Mouse (Mus musculus) midbrain, embryonic 13.5 days (tissue): ENCODE measurements around the gene Trio. TPM values are rescaled to one million over a fixed set of nuclear protein-coding genes. Genes with fewer than 3 reads are reported as not detected.
A peak's percentile ranks its signal among the peaks of the same experiment; 100 is the strongest.
"Not testable (repeated sequence)": the region's sequence is repeated elsewhere in the genome, so short reads cannot be mapped to it uniquely, and the experiment has no call there.

Source experiments
- ATAC-seq: fragments of 200-750 bp; cut with Nextera tagmentation; 2 replicates; pipeline ENCODE4 v1.8.0; 2017; ENCODE audit warnings: mild to moderate bottlenecking, moderate TSS enrichment, moderate library complexity
- H3K27ac ChIP-seq: fragments of 300-500 bp; sonication (generic); 2 replicates; pipeline ENCODE4 v1.5.1; 2015; ENCODE audit warnings: inconsistent platforms, mild to moderate bottlenecking, moderate library complexity
- H3K27me3 ChIP-seq: fragments of 300-500 bp; sonication (generic); 2 replicates; pipeline ENCODE4 v1.6.1; 2015; ENCODE audit warnings: mild to moderate bottlenecking, inconsistent platforms
- H3K36me3 ChIP-seq: fragments of 300-500 bp; sonication (generic); 2 replicates; pipeline ENCODE4 v1.6.1; 2015; ENCODE audit warnings: mild to moderate bottlenecking, inconsistent platforms
- H3K4me1 ChIP-seq: fragments of 300-500 bp; sonication (generic); replicated peaks from 2 replicates; pipeline ENCODE4 v1.6.1; 2015; ENCODE audit warnings: inconsistent platforms
- H3K4me2 ChIP-seq: fragments of 300-500 bp; sonication (generic); replicated peaks from 2 replicates; pipeline ENCODE4 v1.6.1; 2015; ENCODE audit warnings: moderate library complexity, mild to moderate bottlenecking, inconsistent platforms
- H3K4me3 ChIP-seq: fragments of 300-500 bp; sonication (generic); replicated peaks from 2 replicates; pipeline ENCODE4 v1.5.1; 2015; ENCODE audit warnings: mild to moderate bottlenecking, inconsistent platforms
- H3K9ac ChIP-seq: fragments of 300-500 bp; sonication (generic); replicated peaks from 2 replicates; pipeline ENCODE4 v1.6.1; 2015; ENCODE audit warnings: mild to moderate bottlenecking, inconsistent platforms
- H3K9me3 ChIP-seq: fragments of 300-500 bp; sonication (generic); 2 replicates; pipeline ENCODE4 v1.6.1; 2016; ENCODE audit warnings: mild to moderate bottlenecking, inconsistent platforms
- WGBS: fragments of 180-500 bp; shearing (Covaris S2); methylation state at CpG from one replicate; pipeline ENCODE4 v1.1.7; 2015; 5-methylcytosine and 5-hydroxymethylcytosine counted together
- polyA plus RNA-seq: library from polyadenylated mRNA; unstranded; fragments of >200 nt; fragmentation: Nextera tagmentation; extraction: Ambion mirVana; gene quantifications from 2 replicates; pipeline ENCODE4 v1.2.1, GENCODE M21; 2015

The Trio gene
- polyA plus RNA-seq, 1 experiment from 2014 or later = 37.9 TPM

DNA sequence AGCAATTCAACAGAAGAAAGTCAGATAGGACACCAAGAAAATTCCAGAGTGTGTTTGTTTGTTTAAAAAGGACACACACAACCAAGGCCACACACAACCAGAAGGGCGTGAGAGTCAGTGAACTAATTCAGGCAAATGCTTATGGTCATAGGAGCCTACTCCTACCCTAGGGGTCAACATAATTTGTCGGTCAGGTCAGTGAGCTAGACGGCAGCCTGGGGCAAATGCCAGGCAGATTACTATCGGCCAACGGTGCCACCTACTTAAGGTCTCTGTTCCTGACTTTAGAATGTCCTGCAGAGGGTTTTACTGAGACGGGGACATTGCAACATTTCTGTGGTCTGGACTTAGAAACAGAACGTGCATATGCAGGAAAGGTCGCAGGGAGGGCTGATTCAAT is 276.9 kb downstream of the Trio start:
- peaks cover 94% of the 10 kb centered on the region for H3K36me3 ChIP-seq
- H3K27ac ChIP-seq = no peak overlapping the region
- no peaks in the 10 kb centered on the region for H3K27me3 ChIP-seq
- peaks cover 6% of the 10 kb centered on the region; the same call in 1 of the 2 replicates for H3K4me1 ChIP-seq
- no peak overlapping the region for H3K4me2 ChIP-seq
- H3K4me3 ChIP-seq = no peak overlapping the region
- H3K9ac ChIP-seq = no peak overlapping the region
- no peak for ATAC-seq
- H3K9me3 ChIP-seq = no peaks in the 10 kb centered on the region
- 90% methylated on average over 8 of the region's 8 CpGs for WGBS

DNA sequence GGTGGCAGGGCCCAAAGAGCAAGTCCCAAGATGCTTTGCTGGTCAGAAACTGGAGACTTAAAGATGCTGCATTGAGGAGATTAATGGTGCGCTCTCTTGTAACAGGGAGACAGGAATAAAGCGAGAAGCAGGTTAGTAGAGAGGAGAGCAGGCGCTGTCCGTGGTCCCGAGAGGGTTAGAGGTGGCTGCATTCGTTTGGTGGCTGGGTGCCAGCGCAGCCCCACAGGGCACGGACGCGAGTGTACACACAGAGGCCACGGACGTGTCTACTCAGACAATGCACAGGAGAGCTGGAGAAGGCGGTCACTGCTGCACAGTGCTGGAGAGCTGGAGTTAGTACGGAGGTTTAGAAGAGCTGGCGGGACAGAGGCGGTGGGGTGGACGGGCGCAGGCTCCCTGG is 278.1 kb downstream of the Trio start:
- Histone ChIP-seq H3K4me2 (no peak overlapping the region), H3K36me3 (peaks cover 96% of the 10 kb centered on the region), H3K27ac (no peak overlapping the region), H3K4me1 (0 out of 2 replicates have a peak, but pooled peaks cover 2% of the 10 kb centered on the region), H3K9ac (no peak overlapping the region), H3K27me3 (no peaks in the 10 kb centered on the region), H3K4me3 (no peak overlapping the region), H3K9me3 (no peaks in the 10 kb centered on the region)
- ATAC-seq = peak; percentile 46; the same call in 1 of the 2 replicates
- WGBS = 91% methylated on average over 18 of the region's 18 CpGs

DNA sequence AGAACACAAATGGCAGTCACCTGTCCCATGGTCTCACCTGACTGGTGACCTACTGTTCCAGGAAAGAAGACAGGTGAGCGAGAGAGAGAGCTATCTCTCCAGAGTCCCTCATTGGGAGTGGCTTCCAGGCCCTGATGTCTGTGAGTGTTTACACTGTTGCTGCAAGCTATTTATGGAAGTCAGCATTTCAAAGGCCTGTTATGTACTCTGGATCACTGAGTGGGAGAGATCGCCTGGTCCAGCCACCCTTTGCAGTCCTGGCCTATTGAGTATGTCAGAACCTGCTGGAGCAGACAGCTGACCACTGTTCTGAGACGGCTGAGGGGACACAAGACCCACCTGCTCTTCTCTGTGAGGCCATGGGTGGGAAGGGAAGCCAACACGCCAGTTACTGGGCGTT is 280.7 kb downstream of the Trio start:
- H3K4me3 ChIP-seq = no peak overlapping the region
- H3K27ac ChIP-seq = no peak overlapping the region
- H3K4me2 ChIP-seq = no peak overlapping the region
- no peaks in the 10 kb centered on the region for H3K9me3 ChIP-seq
- peaks cover 93% of the 10 kb centered on the region for H3K36me3 ChIP-seq
- H3K27me3 ChIP-seq = no peaks in the 10 kb centered on the region
- no peak for ATAC-seq
- 92% methylated on average over 5 of the region's 5 CpGs for WGBS
- H3K4me1 ChIP-seq = no peaks in the 10 kb centered on the region
- H3K9ac ChIP-seq = no peak overlapping the region

DNA sequence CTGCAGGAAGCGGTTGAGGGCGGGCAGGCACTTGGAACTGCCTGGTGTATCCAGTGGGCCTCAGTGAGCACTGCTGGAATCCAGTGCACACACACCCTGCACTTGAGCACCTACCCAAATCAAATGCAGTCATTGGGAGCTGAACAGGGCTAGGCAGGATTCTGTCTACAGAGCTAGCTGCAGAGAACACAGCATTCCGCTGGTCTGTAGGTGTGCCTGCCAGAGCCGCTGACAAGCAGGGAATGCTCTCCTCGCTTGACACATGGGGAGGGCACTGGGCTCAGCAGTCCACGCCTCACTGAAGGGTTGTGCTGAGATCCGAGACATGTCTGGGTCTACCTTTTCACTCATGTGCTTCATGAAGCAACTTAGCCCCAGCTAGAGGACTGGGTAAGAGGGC is 285.6 kb downstream of the Trio start:
- no peaks in the 10 kb centered on the region for H3K27me3 ChIP-seq
- H3K4me2 ChIP-seq = no peak overlapping the region
- H3K4me1 ChIP-seq = no peaks in the 10 kb centered on the region
- 92% methylated on average over 7 of the region's 7 CpGs for WGBS
- no peaks in the 10 kb centered on the region for H3K9me3 ChIP-seq
- no peak overlapping the region for H3K4me3 ChIP-seq
- H3K9ac ChIP-seq = no peak overlapping the region
- H3K36me3 ChIP-seq = peaks cover 70% of the 10 kb centered on the region
- H3K27ac ChIP-seq = no peak overlapping the region
- no peak for ATAC-seq

DNA sequence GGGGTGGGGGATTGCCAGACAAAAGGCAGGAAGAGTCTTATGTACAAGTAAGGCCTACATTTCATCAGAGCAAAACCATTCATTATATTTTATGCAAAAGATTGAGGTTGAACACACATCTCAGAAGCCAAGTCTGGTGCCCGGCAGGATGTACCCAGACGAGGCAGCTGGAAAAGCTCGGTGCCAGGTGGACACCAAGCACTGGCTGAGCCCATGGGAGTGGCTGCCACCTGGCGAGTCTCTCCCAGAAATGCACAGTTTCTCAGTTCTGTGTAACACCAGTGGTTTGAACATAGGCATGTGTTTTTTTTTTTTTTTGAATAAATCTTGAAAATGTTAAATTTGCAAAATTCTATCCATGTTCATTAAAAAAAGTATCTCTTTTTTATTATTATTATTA is 293.8 kb downstream of the Trio start:
- Histone ChIP-seq H3K4me1 (no peaks in the 10 kb centered on the region), H3K9ac (no peak overlapping the region), H3K36me3 (peaks cover 53% of the 10 kb centered on the region), H3K4me3 (no peak overlapping the region), H3K4me2 (no peak overlapping the region), H3K27ac (no peak overlapping the region), H3K27me3 (no peaks in the 10 kb centered on the region), H3K9me3 (no peaks in the 10 kb centered on the region)
- no peak for ATAC-seq
- WGBS = 93% methylated on average over 4 of the region's 4 CpGs

DNA sequence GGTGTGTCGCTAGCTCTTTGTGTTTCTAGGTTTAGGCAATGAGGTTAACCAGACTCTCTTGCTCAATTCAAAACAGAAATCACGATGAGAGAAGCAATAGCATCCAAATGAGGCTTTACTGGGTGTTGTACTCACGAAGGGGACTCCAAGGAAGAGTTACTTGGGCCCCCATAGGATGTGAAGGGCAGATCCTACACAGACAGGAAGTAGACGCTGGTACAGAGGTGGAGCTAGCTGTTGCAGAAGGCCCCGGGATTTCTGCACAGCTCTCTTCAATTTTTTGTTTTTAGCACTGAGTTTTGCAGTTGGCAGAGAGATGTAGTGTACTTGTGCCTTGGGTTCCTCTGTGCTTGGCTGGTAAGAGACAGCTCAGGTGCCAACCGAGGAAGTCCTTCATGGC is 299.4 kb downstream of the Trio start:
- no peaks in the 10 kb centered on the region for H3K4me1 ChIP-seq
- H3K9me3 ChIP-seq = 0 out of 2 replicates have a peak, but pooled peaks cover 4% of the 10 kb centered on the region
- H3K27me3 ChIP-seq = no peaks in the 10 kb centered on the region
- H3K36me3 ChIP-seq = 0 out of 2 replicates have a peak, but pooled peaks cover under 1% of the 10 kb centered on the region
- no peak overlapping the region for H3K27ac ChIP-seq
- H3K4me2 ChIP-seq = no peak overlapping the region
- WGBS = 90% methylated on average over 6 of the region's 6 CpGs
- no peak overlapping the region for H3K9ac ChIP-seq
- no peak for ATAC-seq
- no peak overlapping the region for H3K4me3 ChIP-seq

DNA sequence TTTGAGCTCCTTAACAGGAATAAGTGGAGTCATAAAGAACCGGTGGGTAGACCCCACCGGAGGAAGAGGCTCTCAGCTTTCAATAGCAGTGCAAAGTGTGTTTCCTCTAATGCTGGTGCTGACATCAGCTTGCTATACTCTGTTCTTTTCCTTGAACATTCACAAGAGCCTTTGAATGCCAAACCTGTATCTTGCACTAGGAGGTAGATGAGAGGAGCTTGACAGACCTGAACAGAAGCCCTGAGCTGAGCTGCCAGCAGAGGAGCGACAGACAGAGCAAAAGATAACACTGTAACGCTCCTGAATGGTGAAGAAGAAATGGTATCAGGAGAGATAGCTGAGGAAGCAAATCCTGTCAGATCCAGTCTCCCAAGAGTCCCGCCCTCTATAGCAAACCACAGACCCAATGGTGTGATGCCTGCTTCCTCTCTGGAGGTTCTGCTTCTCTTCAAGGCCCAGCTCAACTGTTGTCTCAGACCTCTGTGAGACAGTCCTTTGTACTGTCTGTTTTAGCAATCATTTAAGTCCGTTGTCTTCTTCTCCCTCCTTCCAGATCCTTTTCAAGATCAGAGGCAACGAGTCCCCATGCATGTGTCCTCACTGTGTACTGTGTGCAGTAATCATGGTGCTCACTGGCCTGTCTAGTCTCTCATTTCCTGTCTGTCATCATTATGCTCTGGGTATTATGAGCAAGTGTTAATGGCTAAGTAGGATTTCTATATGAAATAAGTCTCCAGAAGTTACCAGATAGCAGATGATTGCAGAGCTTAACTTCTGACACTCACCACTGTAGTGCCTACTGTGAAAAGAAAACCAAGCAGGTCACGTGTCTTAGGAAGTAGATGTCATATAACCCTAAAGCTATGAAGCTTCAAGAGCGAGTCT is 300.6 kb downstream of the Trio start:
- Histone ChIP-seq H3K4me2 (no peak overlapping the region), H3K27ac (peak overlapping the region; percentile 14; the same call in 1 of the 2 replicates), H3K9ac (no peak overlapping the region), H3K27me3 (no peaks in the 10 kb centered on the region), H3K4me3 (no peak overlapping the region), H3K9me3 (0 out of 2 replicates have a peak, but pooled peaks cover 4% of the 10 kb centered on the region), H3K4me1 (no peaks in the 10 kb centered on the region), H3K36me3 (no peaks in the 10 kb centered on the region)
- ATAC-seq = no peak
- 82% methylated on average over 9 of the region's 9 CpGs for WGBS

DNA sequence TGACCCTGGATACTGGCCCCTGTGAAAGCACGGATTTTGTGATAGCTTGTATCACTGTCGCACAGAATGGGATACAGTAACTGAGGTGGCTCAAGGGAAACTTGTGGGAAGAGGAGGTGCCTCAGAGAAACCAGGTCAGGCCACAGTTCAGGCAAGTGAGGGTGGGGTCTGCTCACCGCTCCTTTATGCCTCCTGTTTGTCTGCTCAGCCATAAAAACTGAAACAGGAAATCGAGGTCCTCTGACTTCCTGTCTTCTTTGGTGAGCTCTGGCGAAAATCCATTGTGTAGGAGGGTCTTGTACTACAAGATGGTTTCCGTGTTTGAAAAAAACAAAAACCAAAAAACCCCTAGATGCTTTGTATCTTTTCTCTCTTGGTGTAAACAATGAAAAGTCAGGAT is 301.4 kb downstream of the Trio start:
- no peaks in the 10 kb centered on the region for H3K4me1 ChIP-seq
- H3K4me3 ChIP-seq = no peak overlapping the region
- H3K27ac ChIP-seq = no peak overlapping the region
- H3K27me3 ChIP-seq = no peaks in the 10 kb centered on the region
- WGBS = 81% methylated on average over 6 of the region's 6 CpGs
- no peaks in the 10 kb centered on the region for H3K36me3 ChIP-seq
- ATAC-seq = no peak
- 0 out of 2 replicates have a peak, but pooled peaks cover 4% of the 10 kb centered on the region for H3K9me3 ChIP-seq
- H3K9ac ChIP-seq = no peak overlapping the region
- no peak overlapping the region for H3K4me2 ChIP-seq

DNA sequence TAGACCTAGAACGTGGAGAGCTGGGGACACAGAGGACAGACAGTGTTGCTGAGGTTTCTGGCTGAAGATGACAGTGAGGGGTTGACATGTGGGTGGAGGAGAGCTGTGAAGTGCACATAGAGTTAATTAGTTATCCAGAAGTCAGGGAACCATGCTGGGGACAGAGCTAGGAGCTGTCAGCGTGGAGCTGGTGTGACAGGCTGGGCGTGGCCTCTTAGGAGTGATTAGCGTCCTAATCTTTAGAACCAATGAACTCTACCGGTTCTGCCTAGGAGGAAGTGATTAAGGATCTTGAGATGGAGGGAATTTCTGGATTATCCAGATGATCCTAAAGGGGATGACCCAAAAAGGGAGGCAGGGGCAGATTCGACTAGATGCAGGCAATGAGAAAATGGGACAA is 301.9 kb downstream of the Trio start:
- H3K9ac ChIP-seq = no peak overlapping the region
- H3K4me3 ChIP-seq = no peak overlapping the region
- H3K27ac ChIP-seq = no peak overlapping the region
- no peak overlapping the region for H3K4me2 ChIP-seq
- H3K27me3 ChIP-seq = no peaks in the 10 kb centered on the region
- H3K9me3 ChIP-seq = 0 out of 2 replicates have a peak, but pooled peaks cover 4% of the 10 kb centered on the region
- no peaks in the 10 kb centered on the region for H3K4me1 ChIP-seq
- 53% methylated on average over 6 of the region's 6 CpGs for WGBS
- H3K36me3 ChIP-seq = no peaks in the 10 kb centered on the region
- no peak for ATAC-seq

DNA sequence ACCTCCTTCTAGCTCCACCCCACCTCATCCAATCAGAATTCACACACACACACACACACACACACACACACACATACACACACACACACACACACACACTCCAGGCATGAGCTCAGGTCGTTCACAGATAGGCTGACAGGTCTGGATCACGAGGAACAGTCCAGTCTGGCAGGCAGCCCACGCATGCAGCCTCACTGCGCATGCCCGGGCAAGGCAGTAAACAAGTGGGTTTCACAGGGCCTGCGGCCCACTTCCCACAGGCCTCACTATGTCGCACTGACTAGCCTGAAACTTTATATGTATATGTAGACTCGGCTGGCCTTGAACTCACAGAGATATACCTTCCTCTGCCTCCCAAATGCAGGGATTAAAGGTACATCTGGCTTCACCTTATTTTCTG is 305.4 kb downstream of the Trio start:
- H3K9me3 ChIP-seq, ATAC-seq, H3K4me1 ChIP-seq, H3K9ac ChIP-seq, H3K27ac ChIP-seq, H3K4me3 ChIP-seq, H3K27me3 ChIP-seq, H3K36me3 ChIP-seq, H3K4me2 ChIP-seq: not testable (repeated sequence)
- 94% methylated on average over 8 of the region's 8 CpGs for WGBS

DNA sequence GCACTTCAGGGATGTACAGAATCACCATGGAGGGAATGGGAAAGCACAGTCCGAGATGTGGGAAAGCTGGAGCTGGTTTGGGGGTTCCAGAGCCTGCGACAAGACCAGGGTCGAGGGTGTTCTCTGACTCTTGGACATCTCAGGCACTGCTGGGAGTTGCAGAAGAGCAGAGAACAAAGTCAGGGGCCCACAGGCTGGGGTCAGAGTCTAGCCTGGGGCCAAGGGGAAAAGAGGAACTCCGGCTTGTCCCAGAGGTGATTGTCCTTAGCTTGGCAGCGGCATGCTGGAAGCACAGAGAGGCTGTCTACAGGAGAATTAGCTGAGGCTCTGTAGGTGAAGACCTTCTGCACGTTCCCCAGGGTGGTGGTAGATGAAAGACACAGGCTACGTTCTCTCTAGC is 307.0 kb downstream of the Trio start:
- H3K9ac ChIP-seq = no peak overlapping the region

DNA sequence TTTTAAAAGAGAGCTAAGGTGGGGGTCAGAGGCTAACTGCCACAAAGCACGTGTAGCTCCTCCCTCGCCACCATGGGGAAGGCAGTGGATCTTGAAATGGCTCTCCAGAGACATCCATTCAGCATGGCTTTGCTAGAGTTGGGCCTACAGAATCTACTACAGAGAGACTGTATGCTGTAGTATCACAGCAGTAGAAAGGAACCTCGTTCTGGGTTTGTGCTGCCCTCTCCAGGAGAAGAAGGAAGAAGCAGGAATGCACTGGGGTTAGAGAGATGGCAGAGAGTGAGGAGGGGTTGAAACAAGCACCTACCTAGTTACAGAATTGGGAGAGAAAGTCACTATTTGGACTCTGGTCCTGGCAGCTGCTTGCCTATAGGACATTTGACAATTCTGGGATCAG is 310.3 kb downstream of the Trio start:
- Histone ChIP-seq H3K9me3 (no peaks in the 10 kb centered on the region), H3K27me3 (no peaks in the 10 kb centered on the region), H3K36me3 (no peaks in the 10 kb centered on the region), H3K4me1 (no peaks in the 10 kb centered on the region), H3K4me3 (no peak overlapping the region), H3K4me2 (no peak overlapping the region), H3K27ac (no peak overlapping the region), H3K9ac (no peak overlapping the region)
- ATAC-seq = 0 out of 2 replicates have a peak, but pooled peaks have one; percentile 30
- WGBS = 24% methylated on average over 3 of the region's 3 CpGs

More for the DNA sequence above, 307.0 kb downstream of the Trio start:
- 0 out of 2 replicates have a peak, but pooled peaks cover 4% of the 10 kb centered on the region for H3K9me3 ChIP-seq
- WGBS = 87% methylated on average over 7 of the region's 7 CpGs
- H3K4me3 ChIP-seq = no peak overlapping the region
- no peaks in the 10 kb centered on the region for H3K4me1 ChIP-seq
- no peaks in the 10 kb centered on the region for H3K36me3 ChIP-seq
- no peak overlapping the region for H3K27ac ChIP-seq
- no peaks in the 10 kb centered on the region for H3K27me3 ChIP-seq
- no peak for ATAC-seq
- no peak overlapping the region for H3K4me2 ChIP-seq
